Mouse (Mus musculus) intestine, embryonic 16.5 days (tissue): ENCODE results near the gene Dynlt1f. TPM values are rescaled to one million over a fixed set of nuclear protein-coding genes. Genes with fewer than 3 reads are reported as not detected.
"Not testable (repeated sequence)": the region's sequence is repeated elsewhere in the genome, so short reads cannot be mapped to it uniquely, and the experiment has no call there.

Experiments
- ATAC-seq: fragments of 200-750 bp; cut with Nextera tagmentation; 2 replicates; pipeline ENCODE4 v1.8.0; 2017; ENCODE audit warnings: moderate TSS enrichment, moderate library complexity
- H3K27ac ChIP-seq: fragments of 300-500 bp; sonication (generic); 2 replicates; pipeline ENCODE4 v1.5.1; 2014; ENCODE audit warnings: mild to moderate bottlenecking, low read length
- H3K27me3 ChIP-seq: fragments of 300-500 bp; sonication (generic); replicated peaks from 2 replicates; pipeline ENCODE4 v1.6.1; 2014; ENCODE audit warnings: low read length, control low read depth, mixed read lengths; ENCODE audit not compliant: control insufficient read depth, insufficient read depth
- H3K36me3 ChIP-seq: fragments of 300-500 bp; sonication (generic); 2 replicates; pipeline ENCODE4 v1.6.1; 2014; ENCODE audit warnings: low read length, control low read depth; ENCODE audit not compliant: control insufficient read depth, insufficient read depth
- H3K4me1 ChIP-seq: fragments of 300-500 bp; sonication (generic); 2 replicates; pipeline ENCODE4 v1.6.1; 2014; ENCODE audit warnings: low read length, control low read depth, mixed read lengths; ENCODE audit not compliant: control insufficient read depth, insufficient read depth
- H3K4me2 ChIP-seq: fragments of 300-500 bp; sonication (generic); 2 replicates; pipeline ENCODE4 v1.6.1; 2014; ENCODE audit warnings: low read depth, low read length, control low read depth
- H3K4me3 ChIP-seq: fragments of 300-500 bp; sonication (generic); 2 replicates; pipeline ENCODE4 v1.5.1; 2014; ENCODE audit warnings: mild to moderate bottlenecking, low read length
- H3K9ac ChIP-seq: fragments of 300-500 bp; sonication (generic); 2 replicates; pipeline ENCODE4 v1.6.1; 2014; ENCODE audit warnings: low read depth, low read length
- H3K9me3 ChIP-seq: fragments of 300-500 bp; sonication (generic); 2 replicates; pipeline ENCODE4 v1.6.1; 2016; ENCODE audit warnings: low read length, control low read depth; ENCODE audit not compliant: control insufficient read depth
- WGBS: fragments of 180-500 bp; shearing (Covaris S2); extraction: QIAGEN DNeasy Blood & Tissue Kit; methylation state at CpG from one replicate; pipeline ENCODE4 v1.1.7; 2014; 5-methylcytosine and 5-hydroxymethylcytosine counted together
- polyA plus RNA-seq: library from polyadenylated mRNA; unstranded; fragments of >200 nt; fragmentation: Nextera tagmentation; extraction: Ambion mirVana; gene quantifications from 2 replicates; pipeline ENCODE4 v1.2.1, GENCODE M21; 2015

Gene Dynlt1f
- polyA plus RNA-seq, 1 experiment from 2014 or later = 250 TPM

GRCm38 (mm10) chr17:6617689-6618400, 37.9 kb downstream of the Dynlt1f start:
- not testable (repeated sequence) for H3K9ac ChIP-seq, H3K4me3 ChIP-seq, H3K4me2 ChIP-seq, H3K27ac ChIP-seq, H3K9me3 ChIP-seq, H3K4me1 ChIP-seq, H3K36me3 ChIP-seq, H3K27me3 ChIP-seq
- ATAC-seq = peak; percentile 96
- WGBS = 32% methylated on average over 6 of the region's 13 CpGs

- 95% methylated on average over 9 of the region's 9 CpGs for WGBS
- not testable (repeated sequence) for ATAC-seq, H3K4me3 ChIP-seq
Observed at GRCm38 (mm10) chr17:6616731-6617130, 39.0 kb downstream of the Dynlt1f start.

GRCm38 (mm10) chr17:6614316-6614715, 41.4 kb downstream of the Dynlt1f start:
- H3K9ac ChIP-seq = not testable (repeated sequence)

More at GRCm38 (mm10) chr17:6616731-6617130, 39.0 kb downstream of the Dynlt1f start:
- not testable (repeated sequence) for H3K36me3 ChIP-seq, H3K9ac ChIP-seq, H3K4me2 ChIP-seq, H3K4me1 ChIP-seq, H3K9me3 ChIP-seq, H3K27me3 ChIP-seq, H3K27ac ChIP-seq

DNA sequence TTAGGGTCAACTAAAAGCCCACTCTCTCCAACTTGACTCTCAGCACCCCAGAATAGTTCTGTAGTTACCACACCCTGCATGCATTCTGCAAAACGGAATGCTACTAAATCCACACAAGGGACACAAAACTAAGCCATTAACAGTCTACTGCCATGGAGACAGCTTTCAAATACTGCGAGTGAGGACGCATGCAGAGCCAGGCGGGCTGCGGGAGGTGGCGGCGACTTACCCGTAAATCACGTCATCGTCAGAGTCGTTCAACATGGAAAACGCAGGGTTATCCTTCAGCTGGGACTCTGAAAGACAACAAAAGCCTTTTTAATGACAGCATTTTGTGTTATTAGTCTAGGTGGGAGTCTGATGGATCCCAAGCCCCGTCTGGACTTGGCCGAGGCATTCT, 42.2 kb downstream of the Dynlt1f start:
- H3K4me2 ChIP-seq, H3K9ac ChIP-seq, H3K9me3 ChIP-seq, H3K4me1 ChIP-seq, H3K27me3 ChIP-seq, ATAC-seq, H3K4me3 ChIP-seq, H3K27ac ChIP-seq, H3K36me3 ChIP-seq: not testable (repeated sequence)
- WGBS = 87% methylated on average over 11 of the region's 14 CpGs

More at GRCm38 (mm10) chr17:6614316-6614715, 41.4 kb downstream of the Dynlt1f start:
- WGBS = 73% methylated on average over 4 of the region's 9 CpGs
- H3K4me1 ChIP-seq, H3K4me3 ChIP-seq, H3K9me3 ChIP-seq, ATAC-seq, H3K27ac ChIP-seq, H3K36me3 ChIP-seq, H3K4me2 ChIP-seq, H3K27me3 ChIP-seq: not testable (repeated sequence)

- 58% methylated on average over 1 of the region's 1 CpGs for WGBS
- not testable (repeated sequence) for H3K4me1 ChIP-seq
Observed at GRCm38 (mm10) chr17:6605347-6605746, 50.4 kb downstream of the Dynlt1f start.

DNA sequence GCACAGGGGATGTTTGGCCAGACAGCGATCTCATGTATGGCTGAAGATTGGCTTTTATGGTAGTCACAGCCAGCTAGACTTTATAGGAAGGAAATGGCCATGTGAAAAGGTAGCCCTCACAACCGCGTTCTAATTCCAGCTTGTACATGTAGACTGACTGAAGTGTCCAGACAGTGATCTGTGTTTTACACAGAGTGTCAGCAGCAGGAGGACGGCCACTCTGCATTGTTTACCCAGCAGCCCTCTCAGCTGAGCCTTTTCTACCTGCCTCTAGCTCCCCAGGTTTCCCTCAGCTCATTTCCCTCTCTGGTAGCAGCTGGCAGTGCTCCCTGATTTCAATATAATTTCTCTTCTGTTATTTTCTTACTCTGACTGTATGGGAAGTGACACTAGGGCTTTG, 53.5 kb downstream of the Dynlt1f start:
- WGBS = 5% methylated on average over 3 of the region's 4 CpGs
- H3K4me3 ChIP-seq, H3K9me3 ChIP-seq, H3K9ac ChIP-seq, H3K4me1 ChIP-seq, H3K36me3 ChIP-seq, H3K27ac ChIP-seq, H3K27me3 ChIP-seq, H3K4me2 ChIP-seq: not testable (repeated sequence)
- 0 out of 2 replicates have a peak, but pooled peaks have one; percentile 26 for ATAC-seq

More at GRCm38 (mm10) chr17:6605347-6605746, 50.4 kb downstream of the Dynlt1f start:
- not testable (repeated sequence) for ATAC-seq, H3K4me2 ChIP-seq, H3K27ac ChIP-seq, H3K9ac ChIP-seq, H3K9me3 ChIP-seq, H3K36me3 ChIP-seq, H3K4me3 ChIP-seq, H3K27me3 ChIP-seq

DNA sequence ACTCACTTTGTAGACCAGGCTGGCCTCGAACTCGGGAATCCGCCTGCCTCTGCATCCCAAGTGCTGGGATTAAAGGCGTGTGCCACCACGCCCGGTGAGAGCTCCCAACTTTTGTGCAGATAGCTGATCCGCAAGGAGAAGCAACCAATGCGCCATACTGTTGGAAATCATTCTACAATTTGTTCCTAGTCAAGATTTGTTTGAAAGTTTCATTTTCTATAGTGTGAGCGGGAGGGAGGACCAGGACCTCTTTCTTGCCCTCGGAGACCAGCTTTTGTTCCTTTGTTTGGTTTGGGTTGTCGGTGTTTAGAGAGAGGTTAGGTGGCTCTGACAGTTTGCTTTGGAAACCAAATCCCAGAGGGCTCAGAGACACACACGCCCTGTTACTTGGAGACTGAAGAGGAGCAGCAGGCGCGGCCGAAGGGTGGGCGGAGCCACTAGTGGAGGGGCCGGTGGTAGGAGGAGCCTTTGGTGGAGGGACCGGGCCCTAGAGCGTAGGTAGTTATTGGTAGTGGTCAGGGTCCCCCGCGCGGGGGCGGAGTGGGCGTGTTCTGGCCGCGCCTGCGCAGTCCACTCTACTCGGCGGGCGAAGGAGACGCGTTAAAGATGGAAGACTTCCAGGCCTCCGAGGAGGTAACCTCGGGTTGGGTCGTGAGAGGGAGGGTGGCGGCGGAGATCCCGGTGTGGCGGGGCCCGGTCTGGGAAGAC, 54.3 kb downstream of the Dynlt1f start, which contains the start of gene Dynlt1c:
TSS of gene Dynlt1c (plus strand) at position 468 of the 708 bp plus-strand sequence.
- H3K36me3 ChIP-seq, H3K9me3 ChIP-seq, H3K27ac ChIP-seq, H3K4me1 ChIP-seq, H3K9ac ChIP-seq, H3K27me3 ChIP-seq, H3K4me2 ChIP-seq: not testable (repeated sequence)
- WGBS = 4% methylated on average over 25 of the region's 40 CpGs
- ATAC-seq = peak; percentile 97
- peak within 1 kb of the TSS; percentile 33 for H3K4me3 ChIP-seq

DNA sequence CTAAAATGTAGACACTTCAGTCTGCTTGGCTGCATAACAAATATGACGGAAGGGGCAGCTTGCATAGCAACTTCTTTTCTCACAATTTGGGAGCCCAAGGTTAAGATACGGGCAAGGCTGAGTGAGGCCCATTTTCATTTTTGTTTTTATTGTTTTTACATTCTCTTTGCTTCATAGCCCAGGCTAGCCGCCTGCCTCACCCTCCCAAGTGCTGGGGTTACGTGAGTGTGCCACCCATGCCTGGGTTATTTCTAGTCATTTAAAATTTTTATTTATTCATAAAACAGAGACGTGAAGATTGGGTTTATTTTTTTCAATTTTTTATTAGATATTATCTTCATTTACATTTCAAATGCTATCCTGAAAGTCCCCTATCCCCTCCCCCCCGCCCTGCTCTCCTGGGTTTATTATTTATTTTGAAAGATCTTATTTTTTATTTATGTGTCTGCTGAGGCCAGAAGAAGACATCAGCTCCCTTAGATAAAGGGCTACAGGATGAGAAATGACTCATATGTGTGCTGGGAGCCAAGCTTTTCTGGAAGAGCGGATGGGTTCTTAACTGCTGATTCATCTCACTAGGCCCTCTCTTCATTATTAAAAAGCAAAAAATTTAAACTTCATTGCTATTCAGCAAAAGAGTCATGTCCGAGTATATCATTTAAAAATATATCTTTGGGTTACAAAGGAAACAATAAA, 55.3 kb downstream of the Dynlt1f start:
- WGBS = 87% methylated on average over 5 of the region's 8 CpGs
- H3K27ac ChIP-seq, H3K4me2 ChIP-seq, H3K4me3 ChIP-seq, ATAC-seq, H3K9me3 ChIP-seq, H3K9ac ChIP-seq, H3K4me1 ChIP-seq, H3K36me3 ChIP-seq, H3K27me3 ChIP-seq: not testable (repeated sequence)

DNA sequence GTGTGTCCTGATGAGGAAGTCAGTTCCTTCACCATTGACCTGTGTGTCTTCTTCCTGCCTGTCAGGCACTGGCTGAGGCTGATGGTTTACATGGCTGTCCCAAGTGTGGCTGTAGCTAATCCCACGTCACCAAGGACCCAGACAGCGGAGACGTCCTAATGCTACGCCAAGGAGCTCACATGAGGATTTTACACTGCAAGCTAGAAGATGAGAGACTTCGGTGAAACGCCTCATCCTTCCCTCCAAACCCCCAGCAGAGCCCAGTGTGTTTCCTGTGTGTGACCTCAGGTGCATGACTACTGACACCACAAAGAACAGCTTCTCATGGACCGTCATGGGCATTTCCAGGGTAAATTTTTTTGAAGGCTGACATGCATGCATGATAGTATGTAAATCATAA, 57.3 kb downstream of the Dynlt1f start:
- not testable (repeated sequence) for H3K27ac ChIP-seq, H3K4me3 ChIP-seq, H3K4me1 ChIP-seq, H3K9me3 ChIP-seq, H3K9ac ChIP-seq, ATAC-seq, H3K36me3 ChIP-seq, H3K27me3 ChIP-seq, H3K4me2 ChIP-seq
- 93% methylated on average over 7 of the region's 7 CpGs for WGBS
